Mouse (Mus musculus) embryo, embryonic 10.5 days (tissue): Measurements from ENCODE around the gene 1700017B05Rik.
"Not testable (repeated sequence)": the region's sequence is repeated elsewhere in the genome, so short reads cannot be mapped to it uniquely, and the experiment has no call there.

ENCODE experiments used
- DNase-seq: peaks from one replicate; pipeline ENCODE4 v3.0.0-alpha.2; 2015; ENCODE audit warnings: low spot score

1700017B05Rik gene

DNA sequence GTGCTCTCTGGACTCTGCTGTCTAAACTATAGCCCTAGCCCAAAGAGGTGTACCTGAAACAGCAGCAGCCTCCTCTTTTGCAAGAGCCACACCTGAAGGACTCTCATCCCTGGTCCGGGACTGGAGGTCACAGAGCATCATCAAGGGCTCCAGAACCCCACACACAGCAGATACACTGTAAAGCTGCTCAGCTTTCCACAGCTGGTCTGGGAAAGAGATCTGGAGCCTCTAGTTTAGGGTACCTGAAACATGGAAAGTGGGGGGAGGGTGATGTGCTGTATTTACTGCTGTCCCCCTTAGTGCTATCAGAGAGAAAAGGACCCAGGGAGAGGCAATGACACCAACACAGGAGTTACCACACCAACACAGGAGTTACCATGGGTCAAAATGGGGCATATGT lies 42.9 kb downstream of the 1700017B05Rik start:
- no peak for DNase-seq

GRCm38 (mm10) chr9:57218776-57219175 lies 43.6 kb downstream of the 1700017B05Rik start:
- no peak for DNase-seq

- DNase-seq: no peak
Measured at GRCm38 (mm10) chr9:57217220-57217619, 45.2 kb downstream of the 1700017B05Rik start.

DNA sequence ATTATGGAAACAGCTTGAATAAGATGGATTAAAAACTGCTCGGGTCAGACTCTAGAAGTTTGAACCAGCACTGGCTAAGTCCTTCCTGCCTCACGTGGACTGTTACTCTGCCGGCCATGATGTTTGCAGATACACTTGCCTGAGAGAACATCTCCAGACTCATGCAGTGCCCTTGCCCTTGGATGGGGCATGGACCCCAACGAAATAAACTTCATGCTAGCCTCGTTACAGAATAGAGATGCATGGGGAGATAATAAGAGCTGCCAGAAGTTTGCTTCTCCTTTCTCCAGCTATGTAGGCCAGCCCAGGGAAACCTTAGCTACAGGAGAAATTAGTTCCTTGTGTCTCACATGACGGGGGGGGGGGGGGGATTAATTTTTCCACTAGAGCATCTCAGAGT lies 47.9 kb downstream of the 1700017B05Rik start:
- no peak for DNase-seq

GRCm38 (mm10) chr9:57212448-57213222 lies 49.8 kb downstream of the 1700017B05Rik start:
- DNase-seq: no peak

- DNase-seq: peak; percentile 77
Measured at GRCm38 (mm10) chr9:57209316-57209715, 53.1 kb downstream of the 1700017B05Rik start.

DNA sequence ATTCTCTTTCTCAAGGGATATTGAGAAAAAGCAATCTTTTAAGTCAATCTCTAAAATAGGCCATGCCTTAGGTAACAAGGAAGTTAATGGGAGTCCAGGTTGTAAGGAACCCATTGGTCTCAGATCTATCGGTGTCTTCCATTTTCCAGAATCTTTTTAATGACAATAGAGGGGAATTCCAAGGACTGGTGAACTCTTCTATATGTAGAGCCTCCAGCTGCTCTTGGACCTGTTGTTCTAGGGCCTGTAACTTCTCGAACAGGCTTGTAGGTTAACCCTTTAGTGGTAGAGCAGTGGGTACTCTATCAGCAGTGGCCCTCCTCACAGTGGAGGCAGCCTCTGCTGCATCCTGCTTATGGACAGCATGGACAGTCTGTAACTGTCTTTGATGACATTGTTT lies 55.5 kb downstream of the 1700017B05Rik start:
- DNase-seq: no peak

DNA sequence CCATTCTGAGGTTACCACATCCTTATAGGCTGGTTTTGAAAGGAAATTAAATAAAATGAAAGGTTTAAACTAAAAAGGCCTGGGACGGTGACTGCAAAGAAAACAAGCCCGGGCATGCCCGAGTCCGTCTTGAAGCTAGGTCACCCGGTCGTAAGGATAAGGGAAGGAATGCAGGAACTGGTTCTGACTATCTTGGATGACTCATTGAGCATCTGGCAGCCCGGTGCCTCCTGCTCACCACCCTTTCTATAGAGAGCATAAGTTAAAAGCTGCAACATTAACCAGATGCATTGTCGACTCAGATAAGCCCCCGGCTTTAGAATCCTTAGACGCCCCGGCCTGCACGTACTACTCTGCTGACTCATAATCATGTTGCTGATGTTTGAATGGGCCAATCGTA lies 58.8 kb downstream of the 1700017B05Rik start:
- not testable (repeated sequence) for DNase-seq
